Mouse (Mus musculus) hindbrain, embryonic 13.5 days (tissue): ENCODE data around the gene Heatr5a. TPM values are rescaled to one million over a fixed set of nuclear protein-coding genes. Genes with fewer than 3 reads are reported as not detected.

Source experiments
- ATAC-seq: fragments of 200-750 bp; cut with Nextera tagmentation; 2 replicates; pipeline ENCODE4 v1.8.0; 2017; ENCODE audit warnings: moderate TSS enrichment; ENCODE audit not compliant: low FRiP score
- H3K27ac ChIP-seq: fragments of 300-500 bp; sonication (generic); 2 replicates; pipeline ENCODE4 v1.5.1; 2015; ENCODE audit warnings: inconsistent platforms, mild to moderate bottlenecking, moderate library complexity
- H3K27me3 ChIP-seq: fragments of 300-500 bp; sonication (generic); 2 replicates; pipeline ENCODE4 v1.6.1; 2015; ENCODE audit warnings: mild to moderate bottlenecking, inconsistent platforms
- H3K36me3 ChIP-seq: fragments of 300-500 bp; sonication (generic); 2 replicates; pipeline ENCODE4 v1.6.1; 2015; ENCODE audit warnings: mild to moderate bottlenecking, inconsistent platforms
- H3K4me1 ChIP-seq: fragments of 300-500 bp; sonication (generic); replicated peaks from 2 replicates; pipeline ENCODE4 v1.6.1; 2015; ENCODE audit warnings: inconsistent platforms
- H3K4me2 ChIP-seq: fragments of 300-500 bp; sonication (generic); 2 replicates; pipeline ENCODE4 v1.6.1; 2015; ENCODE audit warnings: inconsistent platforms, mild to moderate bottlenecking, moderate library complexity
- H3K4me3 ChIP-seq: fragments of 300-500 bp; sonication (generic); 2 replicates; pipeline ENCODE4 v1.5.1; 2015; ENCODE audit warnings: mild to moderate bottlenecking, inconsistent platforms
- H3K9ac ChIP-seq: fragments of 300-500 bp; sonication (generic); 2 replicates; pipeline ENCODE4 v1.6.1; 2015; ENCODE audit warnings: mild to moderate bottlenecking, inconsistent platforms
- H3K9me3 ChIP-seq: fragments of 300-500 bp; sonication (generic); 2 replicates; pipeline ENCODE4 v1.6.1; 2016; ENCODE audit warnings: inconsistent platforms
- WGBS: fragments of 180-500 bp; shearing (Covaris S2); methylation state at CpG from one replicate; pipeline ENCODE4 v1.1.7; 2015; 5-methylcytosine and 5-hydroxymethylcytosine counted together
- polyA plus RNA-seq: library from polyadenylated mRNA; unstranded; fragments of >200 nt; fragmentation: Nextera tagmentation; extraction: Ambion mirVana; gene quantifications from 2 replicates; pipeline ENCODE4 v1.2.1, GENCODE M21; 2015

The Heatr5a gene
- polyA plus RNA-seq, 1 experiment from 2014 or later = 5.8 TPM

- H3K36me3 ChIP-seq = no peaks in the 10 kb centered on the region
- ATAC-seq = no peak
- H3K4me3 ChIP-seq = no peak overlapping the region
- no peaks in the 10 kb centered on the region for H3K27me3 ChIP-seq
- no peaks in the 10 kb centered on the region for H3K4me1 ChIP-seq
- H3K9ac ChIP-seq = no peak overlapping the region
- 89% methylated on average over 4 of the region's 4 CpGs for WGBS
- no peak overlapping the region for H3K4me2 ChIP-seq
- H3K27ac ChIP-seq = no peak overlapping the region
- no peaks in the 10 kb centered on the region for H3K9me3 ChIP-seq
Measured at GRCm38 (mm10) chr12:51850339-51850738, 120.8 kb downstream of the Heatr5a start.

DNA sequence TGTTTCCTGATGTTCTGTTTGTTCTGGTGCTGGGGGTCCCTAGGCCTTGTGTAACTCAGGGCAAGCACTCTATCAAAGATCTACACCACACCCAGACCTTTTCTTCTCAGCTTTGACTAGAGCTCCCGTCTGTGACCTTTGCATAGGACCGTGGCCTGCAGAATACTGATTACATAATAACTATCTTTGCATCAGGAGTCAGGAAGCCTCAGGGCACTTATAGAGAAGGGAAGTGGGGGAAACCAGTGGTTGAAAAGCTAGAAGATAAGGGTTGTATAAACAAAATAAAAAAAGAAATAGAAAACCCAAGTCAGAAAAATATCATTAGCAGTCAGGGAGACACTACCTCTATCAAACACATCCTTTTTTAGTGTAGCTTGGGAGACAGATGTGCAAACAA is 121.2 kb downstream of the Heatr5a start:
- Histone ChIP-seq H3K9me3 (no peaks in the 10 kb centered on the region), H3K4me2 (no peak overlapping the region), H3K27me3 (no peaks in the 10 kb centered on the region), H3K4me3 (no peak overlapping the region), H3K4me1 (peaks cover 3% of the 10 kb centered on the region; the same call in 1 of the 2 replicates), H3K36me3 (no peaks in the 10 kb centered on the region), H3K9ac (no peak overlapping the region), H3K27ac (no peak overlapping the region)
- no peak for ATAC-seq
- WGBS = 91% methylated on average over 2 of the region's 2 CpGs

DNA sequence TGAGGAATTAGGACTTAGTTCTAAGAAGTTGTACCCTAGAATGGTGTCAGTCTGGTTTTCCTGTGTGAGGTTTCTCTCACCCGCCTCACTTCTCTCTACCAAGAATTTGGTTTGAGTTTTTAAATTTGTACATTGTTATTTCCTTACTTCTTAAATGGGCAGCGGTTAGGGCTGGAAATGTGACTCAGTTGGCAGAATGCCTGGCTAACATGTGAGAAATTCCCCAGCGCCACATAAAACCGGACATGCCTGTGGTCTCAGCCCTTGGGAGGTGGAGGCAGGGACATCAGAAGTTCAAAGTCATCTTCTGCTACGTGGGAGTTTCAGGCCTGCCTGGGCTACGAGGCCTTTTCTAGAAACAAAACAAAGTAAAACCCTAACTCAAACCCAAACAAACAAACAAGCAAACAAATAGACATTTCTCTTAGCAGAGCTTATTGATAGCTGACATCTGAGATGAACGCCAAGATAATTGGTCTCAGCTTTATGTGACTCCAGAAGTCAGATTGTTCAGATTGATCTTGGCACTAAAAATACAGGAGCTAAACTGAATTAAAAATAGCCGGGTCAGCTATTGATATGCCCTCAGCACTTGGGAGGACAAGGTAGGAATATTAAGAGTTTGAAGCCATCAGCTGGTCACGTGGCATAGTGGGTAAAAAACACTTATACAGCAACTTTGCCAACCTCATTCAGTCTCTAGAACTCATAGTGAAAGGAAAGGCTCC is 123.0 kb downstream of the Heatr5a start:
- H3K36me3 ChIP-seq = no peaks in the 10 kb centered on the region
- ATAC-seq = no peak
- no peak overlapping the region for H3K27ac ChIP-seq
- no peak overlapping the region for H3K4me3 ChIP-seq
- peaks cover 15% of the 10 kb centered on the region for H3K4me1 ChIP-seq
- no peak overlapping the region for H3K9ac ChIP-seq
- H3K9me3 ChIP-seq = no peaks in the 10 kb centered on the region
- 87% methylated on average over 9 of the region's 9 CpGs for WGBS
- no peaks in the 10 kb centered on the region for H3K27me3 ChIP-seq
- H3K4me2 ChIP-seq = no peak overlapping the region

GRCm38 (mm10) chr12:51845261-51845660 is 125.9 kb downstream of the Heatr5a start:
- 33% methylated on average over 1 of the region's 1 CpGs for WGBS
- ATAC-seq = peak; percentile 58

DNA sequence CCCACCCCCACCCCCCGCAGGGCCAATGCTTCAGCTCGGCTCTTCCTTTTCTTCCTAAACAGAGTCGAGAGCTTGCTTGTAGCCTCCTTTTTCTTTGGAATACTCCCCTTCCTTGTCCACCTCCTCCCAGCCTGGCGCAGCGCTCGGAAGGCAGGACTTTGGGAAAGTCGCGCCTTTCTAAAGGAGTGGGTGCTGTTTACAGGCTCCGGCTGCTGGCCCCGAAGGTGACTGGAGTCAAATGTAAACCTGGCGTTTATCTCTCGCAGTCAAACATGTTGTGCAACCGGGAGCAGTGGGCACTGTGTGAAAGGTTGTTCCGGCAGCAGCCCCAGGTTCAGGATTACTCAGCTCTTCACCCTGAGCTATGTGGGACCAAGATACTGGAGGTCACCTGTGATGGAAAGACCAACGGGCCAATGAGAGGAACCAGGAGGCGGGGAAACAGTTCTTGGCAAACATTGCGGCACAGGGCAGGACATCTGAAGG is 126.3 kb downstream of the Heatr5a start:
- under 1% methylated on average over 17 of the region's 17 CpGs for WGBS
- no peaks in the 10 kb centered on the region for H3K36me3 ChIP-seq
- H3K27me3 ChIP-seq = no peaks in the 10 kb centered on the region
- no peaks in the 10 kb centered on the region for H3K9me3 ChIP-seq
- peak overlapping the region; percentile 79 for H3K9ac ChIP-seq
- H3K4me3 ChIP-seq = peak overlapping the region; percentile 57
- peak overlapping the region; percentile 74 for H3K27ac ChIP-seq
- H3K4me2 ChIP-seq = peak overlapping the region; percentile 73
- H3K4me1 ChIP-seq = peaks cover 15% of the 10 kb centered on the region
- peak; percentile 97 for ATAC-seq

More at GRCm38 (mm10) chr12:51845261-51845660, 125.9 kb downstream of the Heatr5a start:
- peak overlapping the region; percentile 73 for H3K4me2 ChIP-seq
- H3K27me3 ChIP-seq = no peaks in the 10 kb centered on the region
- H3K9me3 ChIP-seq = no peaks in the 10 kb centered on the region
- peak overlapping the region; percentile 57 for H3K4me3 ChIP-seq
- H3K27ac ChIP-seq = no peak overlapping the region
- H3K36me3 ChIP-seq = no peaks in the 10 kb centered on the region
- H3K9ac ChIP-seq = no peak overlapping the region
- peaks cover 15% of the 10 kb centered on the region for H3K4me1 ChIP-seq

GRCm38 (mm10) chr12:51843576-51844520 is 127.3 kb downstream of the Heatr5a start:
- Histone ChIP-seq H3K27ac (no peak overlapping the region), H3K36me3 (no peaks in the 10 kb centered on the region), H3K4me3 (peak overlapping the region; percentile 57), H3K9ac (peak overlapping the region; percentile 79), H3K27me3 (no peaks in the 10 kb centered on the region), H3K4me1 (peaks cover 15% of the 10 kb centered on the region), H3K9me3 (no peaks in the 10 kb centered on the region), H3K4me2 (peak overlapping the region; percentile 73)
- ATAC-seq = no peak; the same call in 1 of the 2 replicates
- 40% methylated on average over 15 of the region's 15 CpGs for WGBS

- H3K27ac ChIP-seq = no peak overlapping the region
- H3K4me1 ChIP-seq = peaks cover 15% of the 10 kb centered on the region
- no peaks in the 10 kb centered on the region for H3K9me3 ChIP-seq
- H3K36me3 ChIP-seq = no peaks in the 10 kb centered on the region
- no peak overlapping the region for H3K9ac ChIP-seq
- ATAC-seq = no peak
- no peak overlapping the region for H3K4me3 ChIP-seq
- H3K27me3 ChIP-seq = no peaks in the 10 kb centered on the region
- no peak overlapping the region for H3K4me2 ChIP-seq
- WGBS = 56% methylated on average over 6 of the region's 6 CpGs
Measured at GRCm38 (mm10) chr12:51842081-51842864, 128.8 kb downstream of the Heatr5a start.

DNA sequence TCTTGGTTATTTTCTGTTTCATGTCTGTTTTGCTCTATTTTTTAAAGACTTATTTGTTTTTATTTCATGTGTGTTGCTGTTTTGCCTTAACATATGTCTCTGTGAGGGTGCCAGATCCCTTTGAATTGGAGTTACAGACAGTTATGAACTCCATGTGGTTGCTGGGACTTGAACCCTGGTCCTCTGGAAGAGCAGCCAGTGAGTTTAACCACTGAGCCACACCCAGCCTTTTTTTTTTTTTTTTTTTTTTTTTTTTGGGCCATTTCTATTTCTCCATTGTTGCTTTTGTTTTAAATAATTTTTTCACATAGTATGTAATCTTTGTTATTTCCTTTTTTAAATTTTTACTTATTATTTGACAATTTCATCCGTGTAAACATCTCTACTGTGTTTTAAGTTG is 131.3 kb downstream of the Heatr5a start:
- Histone ChIP-seq H3K4me1 (peaks cover 12% of the 10 kb centered on the region), H3K9me3 (no peaks in the 10 kb centered on the region), H3K27me3 (no peaks in the 10 kb centered on the region), H3K36me3 (no peaks in the 10 kb centered on the region), H3K27ac (no peak overlapping the region), H3K9ac (no peak overlapping the region), H3K4me2 (no peak overlapping the region), H3K4me3 (no peak overlapping the region)
- WGBS = 94% methylated on average over 1 of the region's 1 CpGs
- no peak for ATAC-seq

DNA sequence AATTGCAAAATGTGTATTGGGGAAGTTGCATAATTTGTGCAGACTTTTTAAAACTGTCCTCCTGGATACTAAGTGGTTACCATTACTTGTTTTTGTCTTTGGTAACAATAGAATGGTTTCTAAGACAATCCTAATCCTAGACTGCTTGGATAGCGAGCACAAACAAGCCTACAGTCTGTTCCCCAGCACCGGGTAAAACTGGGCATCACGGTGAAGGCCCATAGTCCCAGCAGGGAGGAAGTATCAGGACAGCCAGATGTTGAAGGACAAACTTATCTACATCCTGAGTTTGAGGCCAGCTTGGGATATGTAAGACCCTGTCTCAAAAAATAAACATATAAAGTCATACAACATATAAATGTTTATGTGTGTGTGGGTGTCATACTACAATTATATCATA is 135.9 kb downstream of the Heatr5a start:
- H3K27me3 ChIP-seq = no peaks in the 10 kb centered on the region
- no peak overlapping the region for H3K4me3 ChIP-seq
- H3K27ac ChIP-seq = no peak overlapping the region
- peaks cover 2% of the 10 kb centered on the region for H3K4me1 ChIP-seq
- no peak overlapping the region for H3K9ac ChIP-seq
- no peaks in the 10 kb centered on the region for H3K36me3 ChIP-seq
- no peaks in the 10 kb centered on the region for H3K9me3 ChIP-seq
- H3K4me2 ChIP-seq = no peak overlapping the region
- WGBS = 70% methylated on average over 3 of the region's 3 CpGs
- ATAC-seq = no peak

DNA sequence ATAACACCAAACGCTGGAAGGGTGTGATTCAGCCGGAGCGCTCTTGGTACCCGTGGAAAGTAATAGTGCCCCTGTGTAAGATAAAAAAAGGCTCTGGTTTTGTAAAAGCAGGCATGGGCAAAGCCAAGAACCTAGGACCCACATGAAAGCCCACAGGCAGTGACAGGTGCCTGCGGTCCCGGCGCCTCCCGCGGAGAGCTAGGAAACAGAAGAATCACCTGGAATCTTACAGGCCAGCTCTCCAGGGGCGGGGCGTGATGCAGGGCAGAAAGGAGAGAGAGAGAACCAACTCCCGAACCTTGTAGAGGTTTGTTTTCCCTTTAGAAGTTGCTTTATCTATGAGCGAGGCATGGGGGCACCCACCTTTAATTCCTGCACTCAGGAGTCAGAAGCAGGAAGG is 139.2 kb downstream of the Heatr5a start:
- H3K9me3 ChIP-seq = no peaks in the 10 kb centered on the region
- 80% methylated on average over 13 of the region's 13 CpGs for WGBS
- no peak overlapping the region for H3K27ac ChIP-seq
- no peak overlapping the region for H3K4me3 ChIP-seq
- H3K4me1 ChIP-seq = peaks cover 19% of the 10 kb centered on the region
- H3K4me2 ChIP-seq = no peak overlapping the region
- H3K36me3 ChIP-seq = no peaks in the 10 kb centered on the region
- no peak for ATAC-seq
- no peaks in the 10 kb centered on the region for H3K27me3 ChIP-seq
- H3K9ac ChIP-seq = no peak overlapping the region

DNA sequence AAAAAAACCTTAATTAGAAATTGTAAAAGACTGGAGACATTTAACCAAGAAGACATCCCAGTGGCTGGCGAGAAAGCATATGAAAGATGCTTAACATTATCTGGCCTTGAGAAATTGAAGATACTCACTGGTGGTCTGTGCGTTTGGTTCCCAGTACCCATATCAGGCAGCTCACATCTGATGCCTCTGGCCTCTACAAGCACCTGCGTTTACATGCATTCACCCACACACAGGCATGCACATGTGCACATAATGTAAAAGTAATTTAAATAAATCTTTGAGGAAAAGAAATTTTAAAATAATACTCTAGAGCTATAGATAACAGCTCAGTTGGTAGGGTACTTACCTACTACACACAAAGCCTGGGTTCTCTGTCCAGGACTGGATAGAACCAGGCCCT is 139.8 kb downstream of the Heatr5a start:
- H3K4me2 ChIP-seq = no peak overlapping the region
- no peak overlapping the region for H3K27ac ChIP-seq
- H3K27me3 ChIP-seq = no peaks in the 10 kb centered on the region
- 97% methylated on average over 3 of the region's 3 CpGs for WGBS
- no peaks in the 10 kb centered on the region for H3K36me3 ChIP-seq
- no peak overlapping the region for H3K4me3 ChIP-seq
- no peaks in the 10 kb centered on the region for H3K9me3 ChIP-seq
- peaks cover 22% of the 10 kb centered on the region for H3K4me1 ChIP-seq
- no peak for ATAC-seq
- H3K9ac ChIP-seq = no peak overlapping the region

GRCm38 (mm10) chr12:51830671-51831070 is 140.4 kb downstream of the Heatr5a start:
- no peak overlapping the region for H3K4me2 ChIP-seq
- WGBS = 98% methylated on average over 1 of the region's 1 CpGs
- H3K27ac ChIP-seq = no peak overlapping the region
- no peaks in the 10 kb centered on the region for H3K36me3 ChIP-seq
- no peak overlapping the region for H3K9ac ChIP-seq
- no peaks in the 10 kb centered on the region for H3K27me3 ChIP-seq
- no peak for ATAC-seq
- no peaks in the 10 kb centered on the region for H3K9me3 ChIP-seq
- H3K4me1 ChIP-seq = peaks cover 22% of the 10 kb centered on the region
- H3K4me3 ChIP-seq = peak overlapping the region; percentile 97; the same call in 1 of the 2 replicates
